Mouse (Mus musculus) left cerebral cortex, adult 6 months (tissue): ENCODE data around the gene Snrpf. TPM values are rescaled to one million over a fixed set of nuclear protein-coding genes. Genes with fewer than 3 reads are reported as not detected.

Experiments used
- long read RNA-seq, 2 experiments: library from polyadenylated mRNA; unstranded; transcript quantifications; one replicate each; pipeline ENCODE4 v2.0.0; 2019 to 2020
- polyA plus RNA-seq: library from polyadenylated mRNA; unstranded; fragments of <200 nt; fragmentation: Nextera tagmentation; gene quantifications from 2 replicates; pipeline ENCODE4 v1.2.3, GENCODE M21; 2021

The Snrpf gene
- 105 and 112 TPM in 2 replicates for polyA plus RNA-seq
- long read RNA-seq, experiment 1, transcript Snrpf-201 (4 exons, 861 nt), result major isoform, 9 of 10 reads
- long read RNA-seq, experiment 1, partial matches to known transcripts, result 1 of 10 reads
- long read RNA-seq, experiment 1, other reads (novel, unspliced or antisense), result 0 of 10 reads
- long read RNA-seq, experiment 2, transcript Snrpf-201 (4 exons, 861 nt), result major isoform, 126 of 128 reads
- long read RNA-seq, experiment 2, partial matches to known transcripts, result 1 of 128 reads
- long read RNA-seq, experiment 2, other reads (novel, unspliced or antisense), result 1 of 128 reads

DNA sequence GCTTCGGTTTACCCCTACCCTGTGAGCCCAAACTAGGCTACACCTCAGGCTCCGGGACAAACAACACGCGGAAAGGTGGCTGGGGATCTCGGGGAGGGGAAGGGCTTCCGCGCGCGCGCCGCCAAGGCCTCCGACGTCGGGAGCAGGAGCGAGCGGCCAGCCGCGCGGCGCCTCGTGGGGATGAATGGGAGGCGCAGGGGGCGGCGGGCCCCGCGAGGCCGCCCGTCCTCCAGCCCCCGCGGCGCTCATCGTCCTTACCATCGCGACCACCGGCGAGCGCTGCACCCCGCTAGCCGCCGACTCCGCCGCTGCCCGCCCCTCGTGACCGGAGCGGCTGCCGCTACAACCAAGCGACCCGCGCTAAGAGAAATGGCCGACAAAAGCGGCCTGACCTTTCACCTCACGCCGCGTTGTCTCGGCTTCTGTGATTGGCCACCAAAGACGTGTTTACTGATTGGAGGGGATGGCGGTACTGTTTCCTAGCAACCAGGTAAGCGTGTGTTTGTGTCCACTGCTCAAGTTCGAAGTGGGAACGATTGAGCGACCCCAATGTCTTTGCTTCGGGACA, at the start of gene Snrpf:
Gene Snrpf, minus strand, starts transcription at position 426 of the 568 bp plus-strand sequence.

DNA sequence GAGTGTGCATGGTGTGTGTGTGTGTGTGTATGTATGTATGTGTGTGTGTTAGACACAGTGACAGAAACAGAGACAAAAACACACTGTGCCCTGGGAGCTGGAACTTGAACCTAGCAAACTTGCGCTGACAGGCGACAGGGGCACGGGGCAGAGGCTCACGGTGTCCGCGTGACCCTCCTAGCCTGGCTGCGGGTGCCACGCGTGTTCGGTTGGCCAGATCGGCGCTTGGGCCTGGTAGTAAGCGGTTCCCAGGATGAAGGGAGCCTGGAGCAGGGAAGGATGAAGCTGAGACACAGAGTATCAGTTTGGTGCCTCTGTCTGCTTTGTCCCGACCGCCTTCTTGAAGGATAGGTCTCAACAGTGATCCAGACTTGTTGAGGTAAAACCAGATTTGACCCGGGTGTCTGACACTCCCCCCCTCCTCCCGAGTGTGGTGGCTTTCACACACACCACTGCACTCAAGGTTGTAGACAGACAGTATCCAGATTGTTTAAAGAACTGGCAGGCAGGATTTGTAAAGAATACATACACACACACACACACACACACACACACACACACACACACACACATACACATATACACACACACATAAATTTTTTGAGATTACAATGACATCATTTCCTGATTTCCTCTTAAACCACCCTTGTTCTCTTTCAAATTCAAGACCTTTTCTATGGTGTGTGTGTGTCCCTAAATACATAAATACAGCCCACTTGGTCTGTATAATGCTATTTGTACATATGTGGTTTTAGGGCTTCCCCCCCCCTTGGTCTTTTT, 48.9 kb downstream of the Snrpf start, which contains the start of gene Ccdc38:
Gene Ccdc38, plus strand, starts transcription at position 202 of the 780 bp plus-strand sequence.

DNA sequence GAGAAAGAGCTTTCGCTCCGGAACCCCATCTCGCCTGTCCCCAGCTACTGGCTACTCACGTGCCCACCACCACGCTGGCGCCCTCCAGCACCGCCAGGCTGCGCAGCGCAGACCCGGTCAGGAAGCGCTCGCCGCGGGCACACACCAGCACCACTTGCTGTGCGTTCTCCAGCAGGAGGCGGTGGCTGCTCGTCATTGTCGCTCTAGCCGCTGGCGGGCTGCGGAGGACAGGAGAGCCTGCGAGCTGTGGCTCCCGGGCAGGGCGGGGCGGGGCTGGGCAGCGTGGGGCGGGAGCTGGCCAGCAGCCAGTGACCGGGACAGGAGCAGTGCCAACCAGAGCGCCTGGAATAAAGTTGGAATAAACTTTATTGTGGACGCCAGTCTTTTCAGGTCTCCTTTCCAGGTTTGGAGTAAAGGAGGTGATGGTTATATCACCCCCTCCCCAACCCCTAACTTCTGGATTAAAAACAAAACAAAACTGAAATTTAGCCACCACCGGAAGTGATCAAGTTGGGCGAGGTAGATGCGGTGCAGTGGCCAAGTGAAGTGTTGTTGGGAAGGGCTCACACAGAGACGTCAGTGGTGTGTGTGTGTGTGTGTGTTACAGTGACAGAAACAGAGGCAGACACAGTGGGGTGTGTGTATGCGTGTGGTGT, 49.6 kb downstream of the Snrpf start, which contains the start of gene Amdhd1:
Gene Amdhd1, minus strand, starts transcription at position 259 of the 656 bp plus-strand sequence.

Other genes starting within 250 kb of the Snrpf start
- gene Lta4h, start 136.3 kb downstream of the Snrpf start, polyA plus RNA-seq, result 37.7 and 39.3 TPM in 2 replicates
- 0.09 TPM in 1 of 2 replicates, not detected in the other for gene Hal, start 100.9 kb downstream of the Snrpf start, polyA plus RNA-seq
- 0.28 and 0.37 TPM in 2 replicates for gene Amdhd1, start 49.7 kb downstream of the Snrpf start, polyA plus RNA-seq
- 0.38 and 0.54 TPM in 2 replicates for gene Ccdc38, start 49.1 kb downstream of the Snrpf start, polyA plus RNA-seq
- 0.31 and 1.1 TPM in 2 replicates for gene Ntn4, start 51.0 kb upstream of the Snrpf start, polyA plus RNA-seq
- not detected in 2 replicates for gene Usp44, start 241.8 kb upstream of the Snrpf start, polyA plus RNA-seq